Mouse (Mus musculus) heart, embryonic 13.5 days (tissue): ENCODE data around the gene Dock4. TPM values are rescaled to one million over a fixed set of nuclear protein-coding genes. Genes with fewer than 3 reads are reported as not detected.

Experiments
- ATAC-seq: fragments of 200-750 bp; cut with Nextera tagmentation; 2 replicates; pipeline ENCODE4 v1.8.0; 2017; ENCODE audit warnings: moderate TSS enrichment; ENCODE audit not compliant: insufficient number of reproducible peaks, low FRiP score, low TSS enrichment; ENCODE audit errors: extremely low read depth
- H3K27ac ChIP-seq: fragments of 300-500 bp; sonication (generic); replicated peaks from 2 replicates; pipeline ENCODE4 v1.5.1; 2015; ENCODE audit warnings: moderate library complexity, mild to moderate bottlenecking, inconsistent platforms
- H3K27me3 ChIP-seq: fragments of 300-500 bp; sonication (generic); replicated peaks from 2 replicates; pipeline ENCODE4 v1.6.1; 2015; ENCODE audit warnings: mild to moderate bottlenecking, inconsistent platforms
- H3K36me3 ChIP-seq: fragments of 300-500 bp; sonication (generic); 2 replicates; pipeline ENCODE4 v1.6.1; 2015; ENCODE audit warnings: mild to moderate bottlenecking, inconsistent platforms
- H3K4me1 ChIP-seq: fragments of 300-500 bp; sonication (generic); 2 replicates; pipeline ENCODE4 v1.6.1; 2015; ENCODE audit warnings: inconsistent platforms
- H3K4me2 ChIP-seq: fragments of 300-500 bp; sonication (generic); 2 replicates; pipeline ENCODE4 v1.6.1; 2015; ENCODE audit warnings: inconsistent platforms, mild to moderate bottlenecking, moderate library complexity
- H3K4me3 ChIP-seq: fragments of 300-500 bp; sonication (generic); 2 replicates; pipeline ENCODE4 v1.5.1; 2015; ENCODE audit warnings: moderate library complexity, mild to moderate bottlenecking, inconsistent platforms
- H3K9ac ChIP-seq: fragments of 300-500 bp; sonication (generic); 2 replicates; pipeline ENCODE4 v1.6.1; 2015; ENCODE audit warnings: inconsistent platforms, mild to moderate bottlenecking, moderate library complexity
- H3K9me3 ChIP-seq: fragments of 300-500 bp; sonication (generic); 2 replicates; pipeline ENCODE4 v1.6.1; 2016; ENCODE audit warnings: inconsistent platforms
- WGBS: fragments of 180-500 bp; shearing (Covaris S2); methylation state at CpG from one replicate; pipeline ENCODE4 v1.1.7; 2015; ENCODE audit warnings: mixed read lengths; 5-methylcytosine and 5-hydroxymethylcytosine counted together
- polyA plus RNA-seq: library from polyadenylated mRNA; unstranded; fragments of >200 nt; fragmentation: Nextera tagmentation; extraction: Ambion mirVana; gene quantifications from 2 replicates; pipeline ENCODE4 v1.2.1, GENCODE M21; 2015

Dock4 gene
- polyA plus RNA-seq, 1 experiment from 2014 or later: 6.9 TPM

- peaks cover 34% of the 10 kb centered on the region for H3K4me1 ChIP-seq
- H3K9me3 ChIP-seq: no peaks in the 10 kb centered on the region
- no peak for ATAC-seq
- no peaks in the 10 kb centered on the region for H3K27me3 ChIP-seq
- no peak overlapping the region for H3K27ac ChIP-seq
- H3K36me3 ChIP-seq: no peaks in the 10 kb centered on the region
- no peak overlapping the region for H3K4me2 ChIP-seq
- no peak overlapping the region for H3K4me3 ChIP-seq
- WGBS: 88% methylated on average over 2 of the region's 2 CpGs
- no peak overlapping the region for H3K9ac ChIP-seq
Observed at GRCm38 (mm10) chr12:40512370-40512693, 66.6 kb downstream of the Dock4 start.

GRCm38 (mm10) chr12:40512994-40513393, 67.2 kb downstream of the Dock4 start:
- Histone ChIP-seq H3K9ac (no peak overlapping the region), H3K36me3 (no peaks in the 10 kb centered on the region), H3K4me3 (no peak overlapping the region), H3K27me3 (no peaks in the 10 kb centered on the region), H3K4me2 (no peak overlapping the region), H3K9me3 (no peaks in the 10 kb centered on the region), H3K27ac (no peak overlapping the region), H3K4me1 (peaks cover 33% of the 10 kb centered on the region)
- no peak for ATAC-seq
- 90% methylated on average over 7 of the region's 7 CpGs for WGBS

GRCm38 (mm10) chr12:40514021-40514420, 68.3 kb downstream of the Dock4 start:
- H3K4me1 ChIP-seq: peaks cover 27% of the 10 kb centered on the region
- 72% methylated on average over 6 of the region's 6 CpGs for WGBS
- ATAC-seq: no peak
- no peak overlapping the region for H3K4me3 ChIP-seq
- no peaks in the 10 kb centered on the region for H3K36me3 ChIP-seq
- no peaks in the 10 kb centered on the region for H3K9me3 ChIP-seq
- H3K27ac ChIP-seq: no peak overlapping the region
- H3K9ac ChIP-seq: no peak overlapping the region
- no peak overlapping the region for H3K4me2 ChIP-seq
- no peaks in the 10 kb centered on the region for H3K27me3 ChIP-seq

GRCm38 (mm10) chr12:40522468-40522867, 76.7 kb downstream of the Dock4 start:
- H3K4me3 ChIP-seq: no peak overlapping the region
- H3K9me3 ChIP-seq: no peaks in the 10 kb centered on the region
- ATAC-seq: no peak
- no peak overlapping the region for H3K9ac ChIP-seq
- H3K4me2 ChIP-seq: no peak overlapping the region
- no peaks in the 10 kb centered on the region for H3K36me3 ChIP-seq
- no peaks in the 10 kb centered on the region for H3K4me1 ChIP-seq
- 78% methylated on average over 4 of the region's 4 CpGs for WGBS
- H3K27me3 ChIP-seq: no peaks in the 10 kb centered on the region
- H3K27ac ChIP-seq: no peak overlapping the region

- 81% methylated on average over 4 of the region's 4 CpGs for WGBS
- ATAC-seq: no peak
Observed at GRCm38 (mm10) chr12:40523020-40523419, 77.3 kb downstream of the Dock4 start.

GRCm38 (mm10) chr12:40525045-40525444, 79.3 kb downstream of the Dock4 start:
- Histone ChIP-seq H3K9me3 (no peaks in the 10 kb centered on the region), H3K4me1 (no peaks in the 10 kb centered on the region), H3K9ac (no peak overlapping the region), H3K27ac (no peak overlapping the region), H3K4me2 (no peak overlapping the region), H3K4me3 (no peak overlapping the region), H3K27me3 (no peaks in the 10 kb centered on the region), H3K36me3 (no peaks in the 10 kb centered on the region)
- ATAC-seq: no peak
- 74% methylated on average over 3 of the region's 3 CpGs for WGBS

More at GRCm38 (mm10) chr12:40523020-40523419, 77.3 kb downstream of the Dock4 start:
- no peak overlapping the region for H3K9ac ChIP-seq
- no peaks in the 10 kb centered on the region for H3K36me3 ChIP-seq
- H3K27me3 ChIP-seq: no peaks in the 10 kb centered on the region
- no peak overlapping the region for H3K27ac ChIP-seq
- H3K4me3 ChIP-seq: no peak overlapping the region
- no peaks in the 10 kb centered on the region for H3K4me1 ChIP-seq
- no peak overlapping the region for H3K4me2 ChIP-seq
- H3K9me3 ChIP-seq: no peaks in the 10 kb centered on the region

GRCm38 (mm10) chr12:40535655-40536618, 90.2 kb downstream of the Dock4 start:
- no peak for ATAC-seq
- H3K36me3 ChIP-seq: no peaks in the 10 kb centered on the region
- H3K4me3 ChIP-seq: no peak overlapping the region
- no peak overlapping the region for H3K4me2 ChIP-seq
- 0 out of 2 replicates have a peak, but pooled peaks cover 11% of the 10 kb centered on the region for H3K4me1 ChIP-seq
- no peaks in the 10 kb centered on the region for H3K9me3 ChIP-seq
- H3K9ac ChIP-seq: no peak overlapping the region
- peak overlapping the region; percentile 54 for H3K27ac ChIP-seq
- WGBS: 74% methylated on average over 9 of the region's 9 CpGs
- no peaks in the 10 kb centered on the region for H3K27me3 ChIP-seq

GRCm38 (mm10) chr12:40537826-40538225, 92.1 kb downstream of the Dock4 start:
- 81% methylated on average over 1 of the region's 1 CpGs for WGBS
- Histone ChIP-seq H3K4me1 (0 out of 2 replicates have a peak, but pooled peaks cover 11% of the 10 kb centered on the region), H3K27ac (no peak overlapping the region), H3K9me3 (no peaks in the 10 kb centered on the region), H3K4me2 (no peak overlapping the region), H3K9ac (no peak overlapping the region), H3K36me3 (no peaks in the 10 kb centered on the region), H3K4me3 (no peak overlapping the region), H3K27me3 (no peaks in the 10 kb centered on the region)
- ATAC-seq: no peak

- H3K4me1 ChIP-seq: 0 out of 2 replicates have a peak, but pooled peaks cover 11% of the 10 kb centered on the region
- no peaks in the 10 kb centered on the region for H3K27me3 ChIP-seq
- no peak for ATAC-seq
- H3K9ac ChIP-seq: no peak overlapping the region
- no peaks in the 10 kb centered on the region for H3K9me3 ChIP-seq
- H3K27ac ChIP-seq: no peak overlapping the region
- no peak overlapping the region for H3K4me2 ChIP-seq
- WGBS: 80% methylated on average over 6 of the region's 6 CpGs
- H3K36me3 ChIP-seq: no peaks in the 10 kb centered on the region
- H3K4me3 ChIP-seq: no peak overlapping the region
Observed at GRCm38 (mm10) chr12:40538318-40538717, 92.6 kb downstream of the Dock4 start.

- WGBS: 83% methylated on average over 6 of the region's 6 CpGs
- no peak for ATAC-seq
- Histone ChIP-seq H3K27me3 (no peaks in the 10 kb centered on the region), H3K4me1 (0 out of 2 replicates have a peak, but pooled peaks cover 11% of the 10 kb centered on the region), H3K4me2 (no peak overlapping the region), H3K4me3 (no peak overlapping the region), H3K36me3 (no peaks in the 10 kb centered on the region), H3K9ac (no peak overlapping the region), H3K27ac (no peak overlapping the region), H3K9me3 (no peaks in the 10 kb centered on the region)
Observed at GRCm38 (mm10) chr12:40538780-40539179, 93.0 kb downstream of the Dock4 start.

GRCm38 (mm10) chr12:40544273-40544672, 98.5 kb downstream of the Dock4 start:
- 79% methylated on average over 3 of the region's 3 CpGs for WGBS
- H3K36me3 ChIP-seq: no peaks in the 10 kb centered on the region
- no peak overlapping the region for H3K9ac ChIP-seq
- H3K4me2 ChIP-seq: no peak overlapping the region
- no peaks in the 10 kb centered on the region for H3K4me1 ChIP-seq
- H3K4me3 ChIP-seq: no peak overlapping the region
- no peak for ATAC-seq
- H3K27ac ChIP-seq: no peak overlapping the region
- H3K27me3 ChIP-seq: no peaks in the 10 kb centered on the region
- no peaks in the 10 kb centered on the region for H3K9me3 ChIP-seq

GRCm38 (mm10) chr12:40546827-40547226, 101.1 kb downstream of the Dock4 start:
- no peaks in the 10 kb centered on the region for H3K27me3 ChIP-seq
- no peak overlapping the region for H3K27ac ChIP-seq
- no peak overlapping the region for H3K4me2 ChIP-seq
- no peak for ATAC-seq
- no peak overlapping the region for H3K4me3 ChIP-seq
- no peaks in the 10 kb centered on the region for H3K4me1 ChIP-seq
- no peaks in the 10 kb centered on the region for H3K36me3 ChIP-seq
- no peak overlapping the region for H3K9ac ChIP-seq
- no peaks in the 10 kb centered on the region for H3K9me3 ChIP-seq
- 57% methylated on average over 5 of the region's 5 CpGs for WGBS
